Mouse (Mus musculus): Measurements from ENCODE around the gene Mylk4.

DNA sequence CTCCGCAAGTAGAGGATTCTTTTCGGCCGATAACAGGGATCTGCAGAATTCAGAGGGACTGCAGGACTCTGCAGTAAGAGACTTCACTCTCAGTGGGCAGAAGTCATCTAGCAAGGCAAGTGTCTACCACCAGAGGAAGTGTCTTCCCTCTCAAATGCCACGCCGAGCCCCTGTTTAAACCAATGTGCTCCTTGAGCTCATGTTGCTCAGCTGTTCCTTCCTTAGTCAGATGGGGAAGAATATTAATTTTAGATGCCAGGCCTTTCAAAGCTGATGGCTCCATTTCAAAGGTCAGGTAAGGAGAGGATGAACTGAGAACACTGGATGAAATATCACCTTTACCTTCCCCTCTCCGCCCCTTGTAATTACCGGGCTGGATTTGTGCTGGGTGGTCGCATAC lies at the start of gene Mylk4:
- TF ChIP-seq CTCF (IDR thresholded peaks at IDR 0.05) (no peak), POLR2A (IDR thresholded peaks at IDR 0.05; ENCODE audit: insufficient read depth, low read depth, low read length) (no peak), EP300 (IDR thresholded peaks at IDR 0.05; ENCODE audit: insufficient read depth, low read depth, low read length) (no peak)

All from heart, adult 2 months (tissue).